Mouse (Mus musculus) erythroblast, embryonic 14.5 days (primary cell): ENCODE data around the gene Arl15.

Source experiments
- GATA1 ChIP-seq: IDR thresholded peaks from 2 replicates; pipeline ENCODE4 v1.6.1; 2012; ENCODE audit warnings: low read length, inconsistent platforms, mixed read lengths
- TAL1 ChIP-seq: IDR thresholded peaks from 3 replicates; pipeline ENCODE4 v1.6.1; 2012; ENCODE audit warnings: low read length, inconsistent platforms, mixed read lengths

DNA sequence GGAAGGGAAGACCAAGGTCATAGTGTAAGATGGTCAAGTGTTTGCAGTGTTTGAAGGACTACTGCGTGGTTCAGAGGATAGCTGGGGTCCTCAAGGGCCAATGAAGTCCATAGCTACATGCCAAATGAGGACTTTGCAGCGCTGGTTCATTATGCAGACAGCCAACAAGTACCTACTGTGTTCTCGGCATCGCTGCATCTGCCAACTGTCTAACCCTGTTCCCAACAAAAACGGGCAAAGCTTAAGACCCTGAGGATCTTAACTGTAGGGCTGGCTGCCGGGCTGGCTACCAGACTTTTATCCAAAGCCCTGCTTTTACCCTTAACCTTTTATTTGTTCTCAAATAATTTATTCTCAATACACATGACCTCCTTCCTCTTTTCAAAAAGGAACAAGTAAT lies 123.1 kb downstream of the Arl15 start:
- TF ChIP-seq TAL1 (no peak), GATA1 (no peak)
